Mouse (Mus musculus) liver, adult 2 months (tissue): Measurements from ENCODE around the gene Pdzk1ip1.

Experiments
- CTCF ChIP-seq: fragments of 200-500 bp; IDR thresholded peaks from 2 replicates; pipeline ENCODE4 v1.5.1; 2011; ENCODE audit warnings: low read depth, low read length, control low read depth
- POLR2A ChIP-seq: fragments of 200-500 bp; IDR thresholded peaks from 2 replicates; pipeline ENCODE4 v1.6.1; 2011; ENCODE audit warnings: low read length, control low read depth; ENCODE audit not compliant: insufficient read depth; ENCODE audit errors: extremely low read depth

GRCm38 (mm10) chr4:115051245-115051644 is 37.3 kb upstream of the Pdzk1ip1 start:
- TF ChIP-seq CTCF, result no peak
- no peak for TF ChIP-seq POLR2A
